Mouse (Mus musculus) activated CD4-positive, CD25-positive, alpha-beta regulatory T cell, adult 4 months (primary cell): ENCODE results near the gene Tnfsf12. TPM values are rescaled to one million over a fixed set of nuclear protein-coding genes. Genes with fewer than 3 reads are reported as not detected.

ENCODE experiments used
- ATAC-seq: one replicate; pipeline ENCODE4 v1.8.0; 2017
- polyA plus RNA-seq, 2 experiments: library from polyadenylated mRNA; unstranded; fragments of 100-300 nt; shearing (Covaris generic); gene quantifications; one replicate each; pipeline ENCODE4 v1.2.1; 2017

Tnfsf12 gene
- polyA plus RNA-seq, 2 experiments from 2014 or later, result not detected

- no peak for ATAC-seq
Measured at GRCm38 (mm10) chr11:69680136-69680855, 15.4 kb downstream of the Tnfsf12 start.

- ATAC-seq, result no peak
Measured at GRCm38 (mm10) chr11:69679144-69679543, 16.5 kb downstream of the Tnfsf12 start.

- peak; percentile 80 for ATAC-seq
Measured at GRCm38 (mm10) chr11:69672211-69672706, 23.4 kb downstream of the Tnfsf12 start, which contains the start of gene Eif4a1. Eif4a1 (minus strand) TSS chr11:69672423.

- no peak for ATAC-seq
Measured at GRCm38 (mm10) chr11:69671726-69672124, 23.9 kb downstream of the Tnfsf12 start.

- ATAC-seq, result peak; percentile 59
Measured at GRCm38 (mm10) chr11:69670786-69671725, 24.6 kb downstream of the Tnfsf12 start.

- ATAC-seq, result no peak
Measured at GRCm38 (mm10) chr11:69666665-69667005, 29.0 kb downstream of the Tnfsf12 start.

- ATAC-seq, result no peak
Measured at GRCm38 (mm10) chr11:69665961-69666664, 29.5 kb downstream of the Tnfsf12 start, which contains the start of gene Cd68. Cd68 (minus strand) TSS chr11:69666153.

GRCm38 (mm10) chr11:69665457-69665960, 30.1 kb downstream of the Tnfsf12 start:
- no peak for ATAC-seq

GRCm38 (mm10) chr11:69664841-69665240, 30.8 kb downstream of the Tnfsf12 start:
- ATAC-seq, result no peak

GRCm38 (mm10) chr11:69663795-69664194, 31.9 kb downstream of the Tnfsf12 start:
- ATAC-seq, result no peak

- no peak for ATAC-seq
Measured at GRCm38 (mm10) chr11:69662967-69663671, 32.5 kb downstream of the Tnfsf12 start.

GRCm38 (mm10) chr11:69662213-69662966, 33.3 kb downstream of the Tnfsf12 start, which contains the start of gene Mpdu1:
Mpdu1 (minus strand) TSS chr11:69662642.
- ATAC-seq, result peak; percentile 88

- ATAC-seq, result no peak
Measured at GRCm38 (mm10) chr11:69661221-69661881, 34.3 kb downstream of the Tnfsf12 start.

GRCm38 (mm10) chr11:69657462-69657881, 38.2 kb downstream of the Tnfsf12 start:
- no peak for ATAC-seq

GRCm38 (mm10) chr11:69656617-69657461, 38.8 kb downstream of the Tnfsf12 start:
- ATAC-seq, result no peak

- no peak for ATAC-seq
Measured at GRCm38 (mm10) chr11:69656065-69656455, 39.6 kb downstream of the Tnfsf12 start.

GRCm38 (mm10) chr11:69655264-69656064, 40.2 kb downstream of the Tnfsf12 start, which contains the start of gene Sox15:
Sox15 (plus strand) TSS chr11:69655314.
- ATAC-seq, result no peak

GRCm38 (mm10) chr11:69654760-69655159, 40.9 kb downstream of the Tnfsf12 start:
- no peak for ATAC-seq
